Mouse (Mus musculus): ENCODE measurements around the gene Rb1. TPM values are rescaled to one million over a fixed set of nuclear protein-coding genes. Genes with fewer than 3 reads are reported as not detected.
A peak's percentile ranks its signal among the peaks of the same experiment; 100 is the strongest.

The Rb1 gene
- total RNA-seq, 2 experiments from 2014 or later, result 20.6 to 26.1 TPM

GRCm38 (mm10) chr14:73162192-73162800, 163.3 kb downstream of the Rb1 start:
- DNase-seq, result peak; percentile 35

- DNase-seq, result no peak
These were observed 164.3 kb downstream of the Rb1 start for GRCm38 (mm10) chr14:73161303-73161702.

- DNase-seq, result no peak
These were observed 177.5 kb downstream of the Rb1 start for GRCm38 (mm10) chr14:73148125-73148524.

- DNase-seq, result no peak
These were observed 178.9 kb downstream of the Rb1 start for GRCm38 (mm10) chr14:73146721-73147120.

GRCm38 (mm10) chr14:73145531-73145930, 180.1 kb downstream of the Rb1 start:
- DNase-seq, result no peak

- DNase-seq, result no peak
These were observed 181.8 kb downstream of the Rb1 start for GRCm38 (mm10) chr14:73143710-73144420.

GRCm38 (mm10) chr14:73142896-73143709, 182.5 kb downstream of the Rb1 start:
- DNase-seq, result peak; percentile 89

GRCm38 (mm10) chr14:73142421-73142895, 183.2 kb downstream of the Rb1 start:
- peak; percentile 27 for DNase-seq

GRCm38 (mm10) chr14:73141800-73142199, 183.8 kb downstream of the Rb1 start:
- no peak for DNase-seq

GRCm38 (mm10) chr14:73139866-73140265, 185.8 kb downstream of the Rb1 start:
- no peak for DNase-seq

- DNase-seq, result no peak
These were observed 187.1 kb downstream of the Rb1 start for GRCm38 (mm10) chr14:73138483-73138882.

- no peak for DNase-seq
These were observed 188.4 kb downstream of the Rb1 start for GRCm38 (mm10) chr14:73137234-73137633.

Small RNAs within 50 kb of the gene (microRNA-seq; reads per million reads assigned to microRNA genes)
- not detected for gene Mir687

Other genes with a start within 250 kb of the Rb1 start
- gene Rcbtb2, start 202.8 kb downstream of the Rb1 start, total RNA-seq (2021), result 10 to 100 TPM; 49.9 to 64.4 TPM
- gene Lpar6, start 87.9 kb downstream of the Rb1 start, total RNA-seq (2021), result 10 to 100 TPM in 1 of 2 experiments, 1 to 10 TPM in 1; 8.3 to 11.5 TPM
- gene Itm2b, start 59.5 kb upstream of the Rb1 start, total RNA-seq (2021), result 100 to 1,000 TPM; 788 to 894 TPM
- gene Med4, start 184.2 kb upstream of the Rb1 start, total RNA-seq (2021), result 10 to 100 TPM; 25.1 to 32.8 TPM
- gene Sucla2, start 199.5 kb upstream of the Rb1 start, total RNA-seq (2021), result 1,000 to 10,000 TPM; 1,072 to 1,158 TPM
- gene Nudt15, start 222.4 kb upstream of the Rb1 start, total RNA-seq (2021), result 1 to 10 TPM; 8.2 to 10.0 TPM